Mouse (Mus musculus) gastrocnemius, adult 2 months (tissue): ENCODE results near the gene Tmem237. TPM values are rescaled to one million over a fixed set of nuclear protein-coding genes. Genes with fewer than 3 reads are reported as not detected.

Source experiments
- DNase-seq: peaks from one replicate; pipeline ENCODE4 v3.0.0; 2022
- H3K27ac ChIP-seq: fragments of 200-600 bp; 2 replicates; pipeline ENCODE4 v1.8.1; 2022; ENCODE audit warnings: mild to moderate bottlenecking
- H3K4me3 ChIP-seq: fragments of 200-600 bp; 2 replicates; pipeline ENCODE4 v1.8.1; 2022; ENCODE audit warnings: mild to moderate bottlenecking, moderate library complexity
- CTCF ChIP-seq: fragments of 200-600 bp; IDR thresholded peaks from 2 replicates; pipeline ENCODE4 v1.8.1; 2022; ENCODE audit warnings: antibody characterized with exemption, mild to moderate bottlenecking, moderate library complexity
- intact Hi-C: fragments of 180-260 bp; cut with DNase I; formaldehyde crosslinking; loops from one replicate; pipeline ENCODE4 v1.15.1; 2025
- total RNA-seq, 2 experiments: library from RNA; stranded (reverse); gene quantifications; 2 replicates each; pipeline ENCODE4 v1.2.3; 2021

Tmem237 gene
- total RNA-seq, 2 experiments from 2014 or later = 3.5 to 4.1 TPM

DNA sequence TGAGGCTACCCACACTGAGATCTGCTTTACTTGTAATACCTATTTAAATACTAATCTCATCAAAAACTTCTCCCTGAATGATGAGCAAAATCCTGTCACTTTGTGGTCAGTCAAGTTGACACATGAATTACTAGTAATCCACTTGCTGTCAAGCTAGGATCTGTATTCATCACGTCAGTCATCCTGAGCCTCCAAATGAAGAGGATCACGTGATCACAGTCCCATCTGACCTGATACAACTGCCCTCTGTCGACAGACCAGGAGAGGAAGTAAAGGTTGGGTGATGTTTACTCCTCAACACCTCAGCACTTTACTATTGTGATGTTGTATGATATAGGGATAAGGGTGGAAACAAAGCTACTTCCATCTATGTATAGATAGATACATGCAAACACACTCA, 56.5 kb downstream of the Tmem237 start:
- H3K4me3 ChIP-seq = no peak overlapping the region
- intact Hi-C loops = no loop called here
- no peak overlapping the region for H3K27ac ChIP-seq
- no peak for DNase-seq
- TF ChIP-seq CTCF = no peak

DNA sequence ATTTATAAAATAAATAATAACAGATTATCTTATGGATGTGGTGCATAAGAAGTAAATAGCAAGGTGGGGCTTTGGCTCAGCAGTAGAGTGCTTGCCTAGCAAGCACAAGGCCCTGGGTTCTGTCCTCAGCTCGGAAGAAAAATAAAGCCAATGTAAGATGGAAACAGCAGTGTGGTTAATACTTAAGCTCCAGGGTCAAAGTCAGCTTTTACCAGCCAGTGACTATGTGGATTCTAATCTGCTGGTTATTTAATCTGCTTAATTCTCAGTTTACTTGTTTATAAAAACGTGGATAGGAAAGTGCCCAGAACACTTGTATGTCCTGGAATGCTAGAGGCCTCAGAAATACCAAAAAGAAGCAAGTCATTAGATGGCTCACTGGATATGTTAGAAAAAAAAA, 63.3 kb downstream of the Tmem237 start:
- DNase-seq = no peak
- intact Hi-C loops = no loop called here
- Histone ChIP-seq H3K4me3 (no peak overlapping the region), H3K27ac (no peak overlapping the region)
- no peak for TF ChIP-seq CTCF

DNA sequence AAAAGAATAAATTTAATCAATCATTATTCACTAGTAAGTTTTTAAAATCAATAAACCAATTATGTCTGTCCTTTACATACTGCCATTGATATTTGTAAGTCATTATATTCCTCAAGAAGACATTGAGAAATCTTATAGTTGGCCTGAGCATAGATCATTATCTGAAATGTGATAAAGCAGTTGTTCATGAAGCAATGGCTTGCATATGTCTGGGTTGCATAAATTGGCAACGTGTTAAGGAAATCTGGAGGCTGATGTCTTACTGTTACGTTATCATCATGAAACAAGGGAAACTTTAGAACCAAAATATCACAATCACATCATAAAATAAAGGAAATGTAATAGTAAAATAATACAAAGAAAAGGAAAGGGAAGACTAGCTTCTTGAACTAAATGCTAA, 68.9 kb downstream of the Tmem237 start:
- no peak for DNase-seq

More for the DNA sequence above, 68.9 kb downstream of the Tmem237 start:
- H3K4me3 ChIP-seq = no peak overlapping the region
- intact Hi-C loops = no loop called here
- no peak overlapping the region for H3K27ac ChIP-seq
- no peak for TF ChIP-seq CTCF

Other genes starting within 250 kb of the Tmem237 start
- 10 to 100 TPM; 72.9 to 83.5 TPM for gene Trak2, start 147.0 kb downstream of the Tmem237 start, total RNA-seq
- 100 to 1,000 TPM; 130 to 145 TPM for gene Stradb, start 146.9 kb downstream of the Tmem237 start, total RNA-seq
- gene C2cd6, start 25.5 kb downstream of the Tmem237 start, total RNA-seq = not detected
- under 1 TPM in 1 of 2 experiments, not detected in 1; 0.22 TPM for gene Mpp4, start 43.0 kb upstream of the Tmem237 start, total RNA-seq
- 10 to 100 TPM; 17.3 to 17.8 TPM for gene Als2, start 116.8 kb upstream of the Tmem237 start, total RNA-seq
- gene Cdk15, start 136.5 kb upstream of the Tmem237 start, total RNA-seq = under 1 TPM in 1 of 2 experiments, not detected in 1; 0.14 TPM